Mouse (Mus musculus) CH12.LX (cell line): ENCODE data around the gene Zfp788. TPM values are rescaled to one million over a fixed set of nuclear protein-coding genes. Genes with fewer than 3 reads are reported as not detected.

Experiments
- polyA plus RNA-seq: library from polyadenylated mRNA; unstranded; fragments of >175 nt; gene quantifications from 2 replicates; pipeline ENCODE4 v1.2.1, GENCODE M21; 2012; ENCODE audit warnings: low read depth; ENCODE audit not compliant: insufficient read length
- total RNA-seq, 2 experiments: library from RNA; depleted of rRNA; stranded (reverse); fragments of 300-350 nt in 1 of 2; fragments of >200 nt in 1 of 2; gene quantifications; 2 replicates each; pipeline ENCODE4 v1.2.3; 2012 to 2014

Gene Zfp788
- total and polyA plus RNA-seq, 3 experiments, result 4.8 to 11.6 (median 5.6) TPM

Other genes starting within 250 kb of the Zfp788 start
- gene AI987944, start 239.8 kb upstream of the Zfp788 start, total RNA-seq (2012; rRNA removed), result 9.6 and 10.9 TPM in 2 replicates
- 18.5 and 20.7 TPM in 2 replicates for gene AI987944, start 239.8 kb upstream of the Zfp788 start, total RNA-seq (2014; rRNA removed)
- gene AI987944, start 239.8 kb upstream of the Zfp788 start, polyA plus RNA-seq, result 8.3 and 9.3 TPM in 2 replicates
- gene Vmn2r57, start 184.5 kb upstream of the Zfp788 start, total RNA-seq (2012; rRNA removed), result not detected in 2 replicates
- gene Vmn2r57, start 184.5 kb upstream of the Zfp788 start, total RNA-seq (2014; rRNA removed), result not detected in 2 replicates
- gene Vmn2r57, start 184.5 kb upstream of the Zfp788 start, polyA plus RNA-seq, result not detected in 2 replicates
- gene Gm20449, start 133.8 kb upstream of the Zfp788 start, total RNA-seq (2012; rRNA removed), result not detected in 2 replicates
- gene Gm20449, start 133.8 kb upstream of the Zfp788 start, total RNA-seq (2014; rRNA removed), result not detected in 2 replicates
- not detected in 2 replicates for gene Gm20449, start 133.8 kb upstream of the Zfp788 start, polyA plus RNA-seq
- 6.4 and 8.9 TPM in 2 replicates for gene AW146154, start 133.3 kb upstream of the Zfp788 start, total RNA-seq (2012; rRNA removed)
- 10.0 and 11.8 TPM in 2 replicates for gene AW146154, start 133.3 kb upstream of the Zfp788 start, total RNA-seq (2014; rRNA removed)
- 2.6 and 4.4 TPM in 2 replicates for gene AW146154, start 133.3 kb upstream of the Zfp788 start, polyA plus RNA-seq
- 0.13 TPM in 1 of 2 replicates, not detected in the other for gene Gm6871, start 59.5 kb upstream of the Zfp788 start, total RNA-seq (2012; rRNA removed)
- 0.63 TPM in 1 of 2 replicates, not detected in the other for gene Gm6871, start 59.5 kb upstream of the Zfp788 start, total RNA-seq (2014; rRNA removed)
- 0.19 TPM in 1 of 2 replicates, not detected in the other for gene Gm6871, start 59.5 kb upstream of the Zfp788 start, polyA plus RNA-seq
- 18.2 and 20.5 TPM in 2 replicates for gene 2610021A01Rik, start 34.0 kb upstream of the Zfp788 start, total RNA-seq (2012; rRNA removed)
- 27.9 and 38.3 TPM in 2 replicates for gene 2610021A01Rik, start 34.0 kb upstream of the Zfp788 start, total RNA-seq (2014; rRNA removed)
- 14.1 and 17.3 TPM in 2 replicates for gene 2610021A01Rik, start 34.0 kb upstream of the Zfp788 start, polyA plus RNA-seq
- not detected in 2 replicates for gene Vmn2r58, start 239.5 kb downstream of the Zfp788 start, total RNA-seq (2012; rRNA removed)
- not detected in 2 replicates for gene Vmn2r58, start 239.5 kb downstream of the Zfp788 start, total RNA-seq (2014; rRNA removed)
- gene Vmn2r58, start 239.5 kb downstream of the Zfp788 start, polyA plus RNA-seq, result not detected in 2 replicates